Mouse (Mus musculus): ENCODE results near the gene Hfe. TPM values are rescaled to one million over a fixed set of nuclear protein-coding genes. Genes with fewer than 3 reads are reported as not detected.
"Not testable (repeated sequence)": the region's sequence is repeated elsewhere in the genome, so short reads cannot be mapped to it uniquely, and the experiment has no call there.

The Hfe gene
- total RNA-seq, 2 experiments from 2014 or later = 23.3 to 31.0 TPM

GRCm38 (mm10) chr13:23744421-23745380 is 34.0 kb upstream of the Hfe start:
- no peak for DNase-seq

- DNase-seq = no peak
Observed at GRCm38 (mm10) chr13:23743963-23744362, 33.3 kb upstream of the Hfe start.

- DNase-seq = no peak
Observed at GRCm38 (mm10) chr13:23743215-23743614, 32.6 kb upstream of the Hfe start.

DNA sequence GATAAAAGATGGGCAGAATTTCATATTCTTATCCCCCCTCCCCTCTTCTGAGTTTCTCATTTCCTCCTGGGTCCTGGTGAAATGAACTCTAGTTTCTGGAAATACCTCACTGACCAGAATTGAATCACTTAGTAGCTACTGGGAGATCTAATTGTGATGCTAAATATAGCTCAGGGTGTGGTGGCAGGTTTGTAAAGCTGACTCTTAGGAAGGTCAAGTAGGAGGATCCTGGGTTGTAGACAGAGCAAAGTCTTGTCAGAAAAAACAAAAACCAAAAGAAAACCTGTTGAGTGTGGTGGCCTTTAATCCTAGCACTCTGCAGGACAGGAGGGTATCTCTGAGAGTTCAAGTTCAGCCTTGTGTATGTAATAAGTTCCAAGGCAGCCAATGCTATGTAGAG is 31.4 kb upstream of the Hfe start:
- DNase-seq = no peak

DNA sequence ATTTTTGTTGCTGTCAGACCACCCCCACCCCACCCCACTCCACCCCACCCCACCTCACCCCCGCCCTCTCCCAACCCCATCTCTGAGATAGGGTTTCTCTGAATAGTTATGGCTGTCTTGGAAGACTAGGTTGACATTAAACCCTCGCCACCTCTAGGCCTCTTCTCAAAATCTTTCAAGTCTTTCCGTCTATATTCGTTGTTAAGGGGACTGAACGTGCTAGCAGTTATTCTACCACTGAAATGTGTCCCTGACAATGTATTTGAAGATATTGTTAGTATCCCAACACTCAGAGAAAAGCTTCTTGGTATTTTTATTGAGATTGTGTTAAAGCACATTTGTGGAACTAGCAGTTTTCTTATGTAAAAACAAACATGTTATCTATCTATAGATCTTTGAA is 30.3 kb upstream of the Hfe start:
- DNase-seq = no peak

GRCm38 (mm10) chr13:23740256-23740840 is 29.7 kb upstream of the Hfe start:
- DNase-seq = no peak

DNA sequence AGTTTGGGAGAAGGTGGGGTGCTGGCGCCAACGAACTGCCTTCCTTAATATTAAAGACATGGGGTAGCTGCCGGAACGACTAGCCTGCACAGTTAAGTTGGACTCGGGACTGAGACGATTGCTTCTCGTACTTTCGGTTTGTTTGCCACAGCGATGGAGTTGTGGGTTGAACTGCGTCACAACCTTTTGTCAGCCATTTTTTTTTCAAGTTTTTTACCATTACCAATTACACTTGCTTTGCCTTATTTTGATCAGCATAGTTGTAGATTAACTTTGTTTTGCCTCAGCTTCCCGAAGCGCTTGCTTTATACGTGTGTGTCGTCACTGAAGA is 29.2 kb upstream of the Hfe start:
- DNase-seq = no peak

- peak; percentile 92 for DNase-seq
Observed at GRCm38 (mm10) chr13:23739069-23739921, 28.6 kb upstream of the Hfe start.

DNA sequence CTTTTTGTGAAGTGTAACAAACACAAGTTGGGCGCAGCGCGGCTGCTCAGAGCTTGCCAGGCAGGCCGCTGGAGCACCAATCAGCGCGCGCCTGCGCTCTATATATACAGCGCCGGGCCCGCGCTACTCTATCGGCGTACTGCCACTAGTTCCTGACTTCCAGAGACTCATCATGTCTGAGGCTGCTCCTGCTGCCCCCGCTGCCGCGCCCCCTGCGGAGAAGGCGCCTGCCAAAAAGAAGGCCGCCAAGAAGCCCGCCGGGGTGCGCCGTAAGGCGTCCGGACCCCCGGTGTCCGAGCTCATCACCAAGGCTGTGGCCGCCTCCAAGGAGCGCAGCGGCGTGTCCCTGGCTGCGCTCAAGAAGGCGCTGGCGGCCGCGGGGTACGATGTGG is 28.0 kb upstream of the Hfe start, which contains the start of gene Hist1h1c:
Gene Hist1h1c (plus strand): TSS at position 132 of the 392 bp plus-strand sequence.
- peak; percentile 95 for DNase-seq

GRCm38 (mm10) chr13:23738041-23738440 is 27.4 kb upstream of the Hfe start:
- DNase-seq = no peak

DNA sequence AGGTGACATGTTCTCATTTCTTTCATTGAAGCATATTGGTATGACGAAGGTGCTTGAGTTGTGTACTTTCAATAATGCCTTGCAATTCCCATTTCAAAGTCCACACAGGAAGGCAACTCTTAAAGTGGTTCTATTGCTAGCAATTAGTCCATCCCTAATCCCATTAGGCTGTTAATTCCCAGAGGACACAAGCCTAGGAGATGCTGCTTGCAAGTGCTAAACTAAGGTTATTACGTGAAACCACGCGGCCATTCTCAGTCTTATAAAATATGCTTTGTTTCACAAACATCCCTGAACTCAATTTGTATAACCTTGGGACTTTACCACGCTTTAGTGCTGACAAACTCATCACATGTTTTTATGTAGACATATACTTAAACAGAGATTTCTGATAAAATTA is 26.4 kb upstream of the Hfe start:
- DNase-seq = no peak

DNA sequence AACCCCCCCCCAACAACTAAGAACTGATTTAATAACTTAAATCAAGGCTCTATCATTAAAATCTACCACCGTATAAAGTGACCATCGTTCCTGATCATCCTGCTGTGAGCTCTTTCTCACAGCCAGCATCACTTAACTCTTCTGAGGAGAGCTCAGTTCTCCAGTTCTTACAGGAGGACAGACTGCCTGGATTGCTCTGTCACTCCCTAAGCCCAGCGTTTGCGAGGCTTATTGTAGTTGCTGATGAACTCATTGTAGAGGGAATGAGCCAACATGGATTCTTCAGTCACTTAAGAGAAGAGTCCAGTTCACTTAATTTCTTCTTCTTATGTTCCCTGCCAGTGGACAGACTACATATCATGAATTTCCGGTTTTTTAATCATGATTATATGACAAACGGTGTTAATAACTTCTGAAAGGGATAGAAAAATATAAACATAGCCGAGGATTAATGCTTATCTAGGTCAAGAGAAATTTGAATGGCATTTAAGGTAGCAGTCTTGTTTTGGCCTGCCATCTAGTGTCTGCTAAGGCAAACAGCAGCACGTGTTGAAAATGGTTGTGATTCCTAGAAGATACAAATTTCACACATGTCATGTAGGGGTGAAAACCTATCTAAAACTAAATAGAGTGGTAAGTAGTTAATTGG is 21.6 kb upstream of the Hfe start:
- no peak for DNase-seq

DNA sequence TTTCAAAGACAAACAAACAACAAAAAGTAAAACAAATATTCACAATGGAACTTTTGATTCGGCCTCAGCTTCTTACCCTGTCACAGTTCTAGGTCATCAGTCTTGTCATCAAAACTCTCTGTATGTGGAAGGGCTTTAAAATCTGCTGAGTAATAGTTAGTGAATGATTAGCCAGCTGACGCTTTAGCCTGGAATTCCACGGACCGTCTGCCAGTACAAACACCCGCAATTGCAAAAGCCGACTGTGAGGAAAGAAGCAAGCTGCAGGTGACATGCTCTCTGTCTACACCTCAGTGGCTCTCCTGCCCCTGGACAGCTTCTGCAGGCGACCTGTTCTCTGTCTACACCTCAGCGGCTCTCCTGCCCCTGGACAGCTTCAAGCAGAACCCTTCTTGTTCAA is 19.8 kb upstream of the Hfe start:
- peak; percentile 52 for DNase-seq

GRCm38 (mm10) chr13:23729706-23730105 is 19.1 kb upstream of the Hfe start:
- DNase-seq = no peak

- no peak for DNase-seq
Observed at GRCm38 (mm10) chr13:23729192-23729525, 18.5 kb upstream of the Hfe start.

DNA sequence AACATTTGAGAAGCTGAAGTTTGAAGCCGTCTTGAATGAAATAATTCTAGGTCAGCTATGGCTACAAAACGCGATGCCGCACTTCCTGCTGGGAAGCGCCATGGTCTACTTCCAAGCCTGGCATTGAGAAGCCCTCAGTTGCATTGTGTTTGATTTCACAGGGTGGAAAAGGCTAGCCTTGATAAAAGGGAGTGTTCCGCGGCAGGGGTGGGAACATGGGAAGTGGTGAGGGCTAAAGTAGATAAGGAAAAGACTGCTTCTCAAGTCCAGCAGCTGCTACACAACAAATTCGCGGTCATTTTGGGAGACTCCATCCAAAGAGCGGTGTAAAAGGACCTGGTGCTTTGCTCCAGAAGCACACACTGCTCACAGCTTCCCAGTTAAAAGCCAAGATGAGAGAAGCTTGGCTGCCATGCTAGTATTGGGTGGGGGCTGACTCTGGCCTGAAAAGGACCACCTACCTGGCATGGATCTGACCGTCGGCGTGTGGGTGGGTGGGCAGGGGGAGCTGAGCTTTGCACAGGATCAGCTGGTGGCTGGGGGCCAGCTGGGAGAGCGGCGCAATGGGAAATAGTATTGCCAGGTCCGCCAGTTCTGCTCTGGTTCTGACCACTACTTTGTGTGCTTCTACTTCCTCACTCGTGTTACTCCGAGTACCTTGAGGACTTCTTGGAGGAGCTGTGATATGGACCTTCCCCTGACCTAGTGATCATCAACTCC is 18.0 kb upstream of the Hfe start:
- no peak for DNase-seq

DNA sequence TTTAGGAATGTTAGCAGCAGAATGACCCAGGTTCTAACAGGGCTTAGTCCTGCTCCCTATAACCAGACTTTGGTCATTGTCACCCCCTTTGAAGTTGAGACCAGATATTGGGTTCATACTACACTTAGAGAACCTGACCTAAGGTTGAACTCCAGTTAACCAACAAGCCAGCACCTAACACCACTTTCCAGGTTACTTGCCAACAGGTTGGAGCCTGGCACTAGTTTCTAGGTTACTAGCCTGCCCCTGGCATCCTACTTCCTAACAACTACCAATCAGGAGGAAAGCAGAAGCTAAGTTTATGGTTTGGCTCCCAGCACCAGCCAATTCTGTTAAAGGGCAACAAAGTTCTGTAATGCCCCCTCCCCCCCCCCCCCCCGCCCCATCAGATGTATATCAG is 14.6 kb upstream of the Hfe start:
- DNase-seq = no peak

DNA sequence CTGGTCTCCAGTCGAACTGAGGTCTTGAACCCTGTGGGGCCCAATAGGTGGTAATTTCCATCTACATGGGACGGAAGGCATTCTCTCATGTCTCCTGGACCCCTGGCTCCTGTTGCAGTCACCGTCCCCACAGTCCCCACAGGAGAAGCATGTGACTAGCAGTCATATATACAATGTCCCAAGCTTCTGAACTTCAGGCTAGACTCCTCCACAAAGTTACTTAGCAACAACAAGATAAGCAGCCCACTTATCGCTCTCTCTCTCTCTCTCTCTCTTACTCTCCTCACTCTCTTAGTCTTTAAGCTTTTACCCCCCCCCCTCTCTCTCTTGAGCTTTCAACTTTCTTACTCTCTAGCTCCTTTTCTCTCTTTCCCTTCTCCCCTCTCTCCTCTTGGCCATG is 13.6 kb upstream of the Hfe start:
- DNase-seq = no peak

DNA sequence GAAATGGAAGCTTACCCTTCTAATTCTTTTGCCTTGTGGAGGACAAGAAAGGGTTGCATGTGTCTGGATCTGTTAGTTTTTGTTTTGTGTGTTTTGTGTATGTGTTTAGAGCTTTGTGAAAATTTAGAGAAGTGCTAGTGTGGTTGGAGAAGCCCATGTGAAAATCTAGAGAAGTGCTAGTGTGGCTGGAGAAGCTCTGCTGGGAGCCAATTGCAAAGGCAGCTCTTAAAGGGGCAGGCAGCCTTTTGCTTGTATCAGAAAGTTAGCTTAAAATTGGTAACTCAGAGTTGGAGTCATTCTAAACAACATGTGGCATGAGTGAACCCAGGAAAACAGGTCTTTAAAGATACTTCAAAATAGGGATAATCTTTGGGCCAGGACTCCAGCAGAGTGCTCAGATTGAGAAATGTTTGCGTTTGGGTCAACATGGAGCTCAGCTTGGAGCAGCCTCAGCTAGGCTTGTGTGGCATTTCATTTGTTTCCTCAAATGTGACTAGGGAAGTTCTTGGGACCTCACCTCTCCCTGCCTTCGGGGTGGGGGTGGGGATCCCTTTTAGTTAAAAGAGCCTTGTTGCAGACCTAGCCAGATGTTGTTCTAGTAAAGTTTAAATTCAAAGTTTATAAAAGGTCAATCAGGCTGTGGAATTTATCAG is 7.1 kb upstream of the Hfe start:
- not testable (repeated sequence) for DNase-seq

DNA sequence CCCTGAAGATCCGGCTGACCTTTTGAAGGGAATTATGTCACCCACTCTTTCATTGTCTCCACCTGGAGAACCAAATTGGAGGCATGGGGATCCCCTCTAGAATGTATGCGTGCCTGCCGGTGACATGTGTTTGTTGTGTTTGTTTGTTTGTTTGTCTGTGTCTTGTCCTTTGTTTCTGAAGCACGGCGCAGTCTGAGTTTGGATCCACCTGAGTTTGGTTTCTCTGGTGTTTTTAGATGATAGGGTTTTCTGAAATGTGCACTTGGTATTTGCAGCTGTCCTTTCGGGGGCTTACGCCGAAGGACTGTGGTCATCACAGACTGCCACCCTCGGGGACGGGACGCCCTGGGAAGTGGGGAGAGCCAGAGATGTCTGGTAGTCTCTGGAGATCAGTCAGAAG is 6.5 kb upstream of the Hfe start:
- no peak for DNase-seq

Data from adrenal gland, postnatal 10 days (tissue).